Mouse (Mus musculus): Measurements from ENCODE around the gene Gm28048.
A peak's percentile ranks its signal among the peaks of the same experiment; 100 is the strongest.

Gm28048 gene

DNA sequence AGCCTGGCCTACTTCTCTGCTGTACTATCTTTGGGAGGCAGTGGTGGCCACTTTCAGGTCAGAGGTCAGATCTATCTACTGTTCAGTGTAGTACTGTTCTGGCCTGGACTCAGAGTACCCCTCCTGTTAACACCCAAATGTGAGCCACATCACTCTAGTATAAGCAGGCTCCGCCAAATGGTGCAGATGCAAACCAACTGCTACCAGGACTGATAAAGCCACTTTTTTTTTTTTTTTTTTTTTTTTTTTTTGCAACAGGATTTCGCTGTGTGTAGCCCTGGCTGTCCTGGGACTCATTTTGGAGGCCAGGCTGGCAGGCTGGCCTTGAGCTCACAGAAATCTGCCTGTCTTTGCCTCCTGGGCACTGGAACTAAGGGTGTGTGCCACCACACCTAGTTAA lies 42.9 kb downstream of the Gm28048 start:
- no peak for DNase-seq

DNA sequence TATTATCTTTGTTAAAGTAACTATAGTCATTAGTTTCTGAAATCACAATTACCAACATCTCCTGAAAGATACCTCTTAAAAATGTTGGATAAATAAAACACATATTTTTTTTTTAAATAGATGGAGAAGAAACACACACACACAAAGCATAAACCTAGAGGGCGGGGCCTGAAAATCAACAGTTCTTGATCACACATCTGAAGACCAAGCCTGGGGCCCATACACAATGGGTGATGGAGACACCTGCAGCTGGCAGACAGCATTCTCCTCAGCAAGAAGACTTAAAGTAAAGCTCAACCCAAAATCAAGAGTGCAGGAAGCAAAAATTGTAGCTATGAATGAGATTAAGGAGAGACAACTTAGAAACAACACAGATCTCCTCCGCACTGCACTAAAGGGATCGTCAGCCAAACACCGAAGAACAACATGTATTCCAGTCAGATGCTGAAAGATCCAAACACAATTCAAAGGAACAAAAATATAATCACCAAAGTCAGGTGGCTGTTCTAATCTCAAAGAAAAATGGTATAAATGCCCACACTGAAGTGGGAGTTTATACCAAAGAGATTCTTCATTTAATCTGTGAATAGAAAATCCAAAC lies 44.1 kb downstream of the Gm28048 start:
- no peak for DNase-seq

DNA sequence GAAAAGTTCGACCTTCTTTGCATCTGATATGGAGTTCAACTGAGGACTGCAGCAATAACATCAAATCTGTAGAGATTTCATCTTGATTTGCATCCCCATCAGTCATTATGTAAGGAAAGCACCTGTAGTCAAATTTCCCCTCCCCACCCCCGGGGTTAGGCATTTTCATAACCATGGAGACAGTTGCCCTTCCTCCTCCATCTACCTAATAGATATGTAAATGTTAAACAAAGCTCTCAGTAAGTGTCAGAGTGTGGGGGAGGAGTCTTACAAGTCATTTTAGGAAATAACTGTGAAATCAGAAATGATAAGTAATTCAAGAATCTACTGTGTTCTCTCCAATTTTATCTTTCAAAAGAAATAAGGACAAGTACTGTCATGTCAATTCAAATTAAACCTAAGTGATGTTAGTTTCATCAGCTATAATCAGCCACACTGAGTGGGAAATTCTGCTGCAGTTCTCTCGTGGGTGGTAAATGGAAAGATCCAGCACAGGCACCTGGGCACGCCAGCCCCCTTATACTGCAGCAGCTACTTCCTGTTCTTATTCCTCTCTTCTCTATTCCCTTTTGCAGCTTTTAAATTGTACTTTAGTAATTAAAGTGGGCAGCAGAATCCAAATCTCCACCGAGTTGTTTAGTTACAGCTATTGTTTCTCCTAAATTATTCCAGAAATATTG lies 45.3 kb downstream of the Gm28048 start:
- DNase-seq: peak; percentile 84 to 91

DNA sequence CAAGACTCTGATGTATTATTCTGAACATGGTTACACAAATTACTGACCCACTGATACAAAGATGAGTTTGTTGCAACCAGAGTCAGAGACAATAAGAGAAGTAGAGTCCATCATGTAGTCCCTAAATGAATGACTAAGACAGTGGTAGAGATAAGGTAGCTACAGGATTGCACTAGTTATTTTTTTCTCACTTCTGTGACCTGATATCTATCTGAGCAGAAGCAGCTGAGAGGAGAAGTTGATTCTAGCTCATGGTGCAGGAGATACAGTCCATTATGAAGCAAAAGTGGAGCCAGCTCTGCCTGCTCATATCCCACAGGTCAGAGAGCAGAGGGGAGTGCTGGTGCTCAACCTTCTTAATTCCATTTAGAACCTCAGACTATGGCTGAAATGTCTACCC lies 49.7 kb downstream of the Gm28048 start:
- DNase-seq: no peak

DNA sequence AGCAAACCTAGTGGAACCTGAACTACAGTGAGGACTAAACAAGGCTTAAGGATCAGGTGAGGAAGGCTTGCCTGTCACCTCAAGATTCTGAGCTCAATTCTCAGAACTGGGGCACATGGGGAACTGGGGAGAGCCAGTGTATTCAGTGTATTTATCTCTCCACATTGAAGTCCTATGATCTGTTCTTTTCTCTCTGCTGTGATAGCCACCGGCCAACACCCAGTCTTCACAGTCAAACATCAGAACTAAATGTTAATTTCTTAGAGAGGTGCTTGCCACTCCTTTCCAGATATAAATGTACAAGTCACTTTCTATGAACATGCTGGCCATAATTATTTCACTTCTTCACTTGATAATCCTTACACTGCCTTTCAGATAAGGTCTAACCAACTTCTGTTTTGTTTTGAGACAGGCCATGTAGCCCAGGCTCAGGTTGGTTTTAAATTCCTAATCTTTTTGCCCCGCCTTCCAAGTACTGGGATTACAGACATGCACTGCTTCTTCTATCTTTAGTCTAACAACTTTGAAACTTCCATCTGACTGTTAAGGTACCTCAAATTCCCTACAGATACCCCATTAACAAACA lies 50.5 kb downstream of the Gm28048 start:
- DNase-seq: no peak

DNA sequence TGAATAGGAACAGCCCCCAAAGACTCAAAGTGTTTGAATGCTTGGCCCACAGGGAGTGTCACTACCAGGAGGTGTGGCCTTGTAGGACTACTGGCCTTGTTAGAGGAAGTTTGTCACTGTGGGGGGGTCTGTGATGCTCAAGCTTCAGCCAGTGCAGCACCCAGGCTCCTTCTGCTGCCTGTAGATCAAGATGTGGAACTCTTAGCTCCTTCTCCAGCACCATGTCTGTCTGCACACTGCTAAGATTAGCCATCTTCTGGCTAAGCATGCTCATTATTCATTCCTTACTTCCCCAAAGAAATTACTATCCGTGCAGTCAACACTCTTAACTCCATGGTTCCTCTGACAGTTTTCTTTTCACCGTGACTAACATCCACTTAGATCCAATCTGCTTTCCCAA lies 51.8 kb downstream of the Gm28048 start:
- peak; percentile 19 to 35 for DNase-seq

DNA sequence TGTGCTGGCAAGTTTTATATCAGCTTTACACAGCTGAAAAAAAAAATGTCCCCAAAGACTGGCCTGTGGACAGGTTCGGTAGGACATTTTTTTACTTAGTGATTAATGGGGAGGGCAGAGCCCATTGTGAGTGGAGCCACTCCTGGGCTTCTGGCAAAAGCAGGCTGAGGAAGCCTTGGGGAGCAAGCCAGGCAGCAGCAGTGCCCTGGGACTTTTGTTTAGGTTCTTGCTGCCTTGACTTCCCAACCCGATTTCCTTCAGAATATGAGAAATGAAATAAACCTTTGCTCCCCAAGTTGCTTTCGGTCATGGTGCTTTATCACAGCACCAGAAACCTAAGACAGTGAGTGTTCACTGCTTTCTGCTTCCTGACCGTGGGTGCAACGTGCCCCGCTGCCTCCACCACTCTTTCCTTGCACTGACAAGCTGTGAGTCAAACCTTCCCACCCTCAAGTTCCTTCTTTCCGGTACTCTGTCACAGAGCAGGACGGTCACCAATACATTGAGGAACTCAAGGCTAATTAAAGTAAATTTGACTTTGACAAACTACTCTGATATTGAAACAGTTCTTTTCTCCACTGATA lies 53.2 kb downstream of the Gm28048 start:
- DNase-seq: peak; percentile 39 to 40

DNA sequence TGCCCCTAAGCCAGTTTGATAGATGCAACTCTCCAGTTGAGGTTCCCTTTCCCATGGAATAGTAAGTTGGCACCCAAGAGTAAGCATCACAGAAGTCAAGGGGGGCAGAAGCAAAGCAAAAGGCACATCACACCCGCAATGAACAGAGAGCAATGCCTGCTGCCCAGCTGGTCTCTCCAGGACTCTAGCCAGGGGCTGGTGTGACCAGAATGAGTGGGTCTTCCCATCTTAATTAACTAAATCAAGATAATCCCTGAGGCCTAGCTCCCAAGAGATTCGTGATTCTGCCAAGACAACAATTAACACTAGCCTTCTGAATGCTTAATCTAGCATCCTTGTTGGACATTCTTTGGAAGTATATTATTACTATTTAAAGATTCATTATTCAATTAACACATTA lies 58.3 kb downstream of the Gm28048 start:
- DNase-seq: no peak

DNA sequence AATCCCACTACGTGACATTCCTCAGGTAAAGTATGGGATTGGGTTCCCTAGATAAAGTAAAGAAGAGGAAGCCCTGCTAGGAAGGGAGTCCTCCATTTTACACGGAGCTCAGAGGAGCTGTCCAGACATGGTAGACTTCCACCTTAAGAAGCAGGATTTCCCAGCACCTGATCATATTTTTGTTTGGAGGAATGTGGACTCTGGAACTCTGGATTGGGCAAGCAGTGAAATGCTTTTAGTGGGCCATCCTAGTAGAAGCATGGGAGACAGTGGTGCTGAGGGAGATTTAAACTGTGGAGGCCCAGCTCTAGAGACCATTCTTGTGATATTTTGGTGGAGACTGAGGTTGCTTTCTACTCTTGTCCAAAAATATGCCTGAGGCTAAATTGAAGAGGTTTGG lies 59.3 kb downstream of the Gm28048 start:
- DNase-seq: no peak

DNA sequence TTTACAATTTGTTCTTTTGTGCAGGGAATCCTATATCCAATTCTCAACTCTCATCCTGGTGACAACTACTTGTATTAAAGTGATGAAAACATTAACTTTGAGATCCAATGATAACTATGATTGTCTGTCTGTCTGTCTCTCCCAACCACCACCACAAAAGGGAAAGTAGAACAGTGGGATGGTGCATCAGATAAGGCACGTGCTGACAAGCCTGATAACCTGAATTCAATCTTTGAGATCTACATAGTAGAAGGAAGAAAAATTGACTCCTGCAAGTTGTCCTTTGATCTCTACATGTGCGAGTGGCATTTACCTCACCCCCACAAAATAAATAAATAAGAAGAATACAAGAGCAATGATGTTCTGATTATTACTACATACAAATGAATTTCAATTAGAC lies 62.6 kb downstream of the Gm28048 start:
- no peak for DNase-seq

DNA sequence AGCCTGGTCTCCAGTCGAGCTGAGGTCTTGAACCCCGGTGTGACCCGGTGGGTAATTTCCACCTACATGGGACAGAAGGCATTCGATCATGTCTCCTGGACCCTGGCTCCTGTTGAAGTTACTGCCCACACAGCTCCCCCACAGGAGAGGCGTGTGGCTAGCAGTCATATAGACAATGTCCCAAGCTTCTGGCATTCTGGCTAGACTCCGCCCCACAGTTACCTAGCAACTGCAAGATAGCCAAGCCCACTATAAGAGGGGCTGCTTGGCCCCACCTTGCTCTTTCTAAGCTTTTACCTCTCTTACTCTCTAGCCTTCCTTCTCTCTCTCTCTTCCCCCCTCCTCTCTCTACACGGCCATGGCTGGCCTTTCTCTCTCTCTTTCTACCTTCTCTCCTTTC lies 64.1 kb downstream of the Gm28048 start:
- DNase-seq: no peak

DNA sequence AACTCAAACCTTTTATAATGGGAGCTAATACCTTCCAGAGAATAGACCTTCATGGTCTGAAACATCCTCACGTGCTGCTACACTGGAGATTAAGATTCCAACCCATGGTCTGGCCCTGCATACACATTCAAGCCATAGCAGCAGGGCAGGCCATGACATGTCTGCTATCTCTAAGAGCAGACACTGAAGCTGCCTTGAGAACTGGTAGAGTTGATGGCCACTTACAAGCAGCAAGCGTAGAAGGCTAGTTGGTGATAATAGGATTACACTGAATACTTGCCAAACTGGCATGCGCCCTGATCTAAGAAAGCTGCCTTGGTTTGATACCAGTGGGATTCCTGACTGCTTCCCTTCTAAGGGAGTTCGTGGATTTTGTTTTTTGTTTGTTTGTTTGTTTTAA lies 68.1 kb downstream of the Gm28048 start:
- DNase-seq: no peak

DNA sequence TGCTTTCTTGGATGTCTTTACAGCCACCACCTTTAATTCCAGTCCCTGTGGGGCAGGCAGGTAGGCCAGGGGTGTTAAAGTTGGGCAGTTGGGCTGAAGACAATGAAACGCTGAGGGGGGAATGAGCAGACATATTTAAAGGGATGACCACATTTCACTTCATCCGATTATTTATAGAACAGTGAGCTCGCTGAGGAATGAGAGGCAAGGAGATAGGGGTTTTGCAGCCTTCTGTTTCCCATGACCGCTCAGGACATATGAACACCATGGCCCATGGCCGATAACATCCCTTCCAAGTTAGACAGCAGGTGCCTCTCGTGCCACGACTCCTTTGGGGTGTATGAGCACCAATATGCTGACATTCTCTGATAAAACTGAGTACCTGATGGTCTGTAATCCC lies 70.1 kb downstream of the Gm28048 start:
- DNase-seq: no peak

DNA sequence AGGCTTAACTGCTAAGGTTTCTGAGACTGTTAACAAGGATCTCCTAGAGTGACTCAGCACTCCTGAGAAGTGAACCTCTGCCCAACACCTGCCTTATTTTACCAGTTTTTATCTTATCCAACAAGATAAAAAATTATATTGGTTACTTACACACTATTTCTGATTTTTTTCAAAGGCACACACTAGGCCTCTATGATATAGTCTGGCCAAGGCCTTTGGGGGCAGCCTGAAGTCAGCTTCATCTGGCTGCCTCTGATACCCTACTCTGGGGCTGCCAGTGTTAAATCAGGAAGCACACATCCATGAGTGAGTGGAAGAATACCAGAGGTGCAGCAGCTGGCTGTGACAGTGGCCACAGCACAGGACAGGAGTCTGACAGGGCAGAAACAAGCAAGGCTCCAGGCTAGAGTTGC lies 75.4 kb downstream of the Gm28048 start:
- DNase-seq: no peak

DNA sequence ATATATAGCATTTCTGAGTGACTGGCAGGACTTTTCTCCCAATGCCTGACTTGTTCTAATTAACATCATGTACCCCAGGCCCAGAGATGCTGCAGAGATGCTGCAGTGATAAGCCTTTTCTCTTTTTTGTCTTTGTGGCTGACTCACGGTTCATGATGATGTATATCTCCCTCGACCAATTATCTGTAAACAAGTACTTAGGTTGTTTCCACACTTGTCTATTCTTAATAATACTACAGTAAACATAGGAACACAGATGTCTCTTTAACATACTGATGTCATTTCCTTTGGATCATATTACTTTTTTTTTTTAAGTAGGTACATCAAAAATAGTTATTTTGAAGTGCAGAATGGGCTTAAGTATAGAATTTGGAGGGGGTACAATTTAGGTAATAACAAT lies 79.0 kb downstream of the Gm28048 start:
- no peak for DNase-seq

DNA sequence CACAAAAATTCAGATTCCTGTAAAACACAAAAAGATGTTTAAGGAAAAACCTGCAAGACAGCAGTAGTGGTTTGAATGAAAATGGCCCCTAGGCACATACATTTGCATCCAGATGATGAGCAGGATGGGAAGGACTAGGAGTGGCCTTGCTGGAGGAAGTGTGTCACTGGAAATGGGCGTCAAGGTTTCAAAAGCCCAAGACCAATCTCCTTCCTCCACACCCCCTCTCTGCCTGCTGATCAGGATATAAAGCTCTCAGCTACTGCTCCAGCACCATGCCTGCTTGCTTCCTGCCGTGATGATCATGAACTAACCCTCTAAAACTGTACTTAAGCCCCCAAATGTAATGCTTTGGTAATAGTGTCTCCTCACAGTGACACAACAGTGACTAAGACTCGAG lies 81.8 kb downstream of the Gm28048 start:
- DNase-seq: no peak

DNA sequence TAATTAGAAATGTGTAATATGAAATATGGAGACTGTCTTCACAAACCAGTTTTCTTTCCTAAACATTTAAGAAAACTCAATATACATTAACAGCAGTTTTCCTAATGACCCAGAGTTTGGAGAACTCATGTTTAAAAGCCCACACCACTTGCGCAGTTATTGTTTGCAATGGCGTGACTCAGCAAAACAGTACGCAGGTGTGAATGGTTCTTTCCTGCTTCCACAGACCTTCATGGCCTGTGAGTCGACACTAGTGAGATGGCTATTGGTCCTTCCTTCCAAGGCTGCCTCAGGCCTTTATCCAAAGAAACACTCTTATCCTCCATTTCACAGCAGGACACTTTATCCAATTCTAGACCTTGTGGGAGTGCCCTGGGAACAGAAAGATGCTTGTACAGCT lies 84.2 kb downstream of the Gm28048 start:
- no peak for DNase-seq

DNA sequence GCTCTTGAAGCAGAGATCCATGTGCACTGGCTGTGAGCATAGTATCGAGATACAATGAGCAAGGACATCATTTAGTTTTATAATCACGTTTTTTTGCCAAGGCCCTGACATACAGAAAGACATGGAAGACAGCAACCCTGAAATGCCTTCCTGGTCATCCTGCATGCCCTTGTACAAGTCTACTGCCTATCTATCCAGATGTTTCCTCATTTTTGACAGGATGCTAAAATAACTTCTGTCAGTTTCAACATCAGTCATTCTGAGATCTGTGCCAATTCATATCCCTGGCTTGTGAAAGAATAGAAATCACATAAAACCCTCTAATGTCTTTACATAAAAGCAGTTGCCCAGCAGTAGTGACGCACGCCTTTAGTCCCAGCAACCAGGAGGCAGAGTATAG lies 84.8 kb downstream of the Gm28048 start:
- DNase-seq: no peak

DNA sequence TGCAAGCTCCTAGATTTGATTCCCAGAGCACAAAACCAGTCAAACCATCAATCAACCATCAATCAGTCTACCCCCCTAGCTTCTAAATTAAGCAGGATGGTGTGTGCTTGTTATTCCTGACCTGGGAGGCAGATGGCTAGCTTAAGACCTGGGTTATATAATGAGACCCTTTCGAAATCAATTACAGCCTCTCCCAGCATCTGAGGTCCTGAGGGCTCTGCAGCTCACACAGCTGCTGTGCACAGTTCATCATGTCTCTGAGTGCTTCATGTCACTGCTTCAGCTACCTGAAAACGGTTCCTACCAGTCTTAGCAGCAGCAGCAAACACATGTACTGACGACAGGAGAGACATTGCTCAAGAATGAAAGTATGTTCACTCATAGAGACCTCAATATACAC lies 88.8 kb downstream of the Gm28048 start:
- peak in 1 of 2 experiments; percentile 2 for DNase-seq

DNA sequence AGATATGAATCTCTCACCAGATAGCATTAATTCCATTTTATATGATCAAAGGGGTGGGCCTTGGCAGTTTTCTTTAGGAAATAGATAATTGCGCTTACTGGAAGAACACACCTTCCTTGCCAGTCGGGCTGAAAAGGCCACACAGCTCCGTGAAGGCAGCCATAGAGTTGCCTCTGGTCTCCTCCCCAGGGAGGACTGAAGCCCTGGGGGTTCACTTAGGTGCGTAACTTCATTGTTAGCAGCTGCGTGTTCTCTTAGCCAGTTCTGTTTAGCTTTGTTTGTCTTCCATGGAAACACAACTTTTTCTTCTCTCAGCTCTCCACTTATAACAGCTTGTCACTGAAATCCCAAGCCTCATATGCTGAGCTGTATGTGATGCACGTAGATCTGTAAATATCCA lies 89.4 kb downstream of the Gm28048 start:
- peak; percentile 46 to 59 for DNase-seq

DNA sequence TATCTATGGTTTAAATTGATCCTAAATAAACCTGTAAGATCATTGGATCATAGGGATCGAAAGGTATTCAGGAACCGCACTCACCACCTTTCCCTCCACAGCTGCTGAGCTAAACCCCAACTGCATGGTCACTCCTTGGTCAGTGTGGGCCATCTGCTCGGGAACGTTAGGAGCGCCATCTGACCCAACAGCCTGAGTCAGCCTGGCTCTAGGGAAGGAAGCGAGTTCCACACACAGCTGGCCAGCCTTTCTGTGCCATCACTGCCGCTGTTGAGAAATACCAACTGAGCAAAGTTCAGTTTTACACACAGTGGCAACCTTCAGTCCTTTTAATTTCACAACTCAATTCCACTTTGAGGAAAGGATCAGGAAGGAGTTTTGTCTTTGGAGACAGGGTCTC lies 90.0 kb downstream of the Gm28048 start:
- no peak for DNase-seq

DNA sequence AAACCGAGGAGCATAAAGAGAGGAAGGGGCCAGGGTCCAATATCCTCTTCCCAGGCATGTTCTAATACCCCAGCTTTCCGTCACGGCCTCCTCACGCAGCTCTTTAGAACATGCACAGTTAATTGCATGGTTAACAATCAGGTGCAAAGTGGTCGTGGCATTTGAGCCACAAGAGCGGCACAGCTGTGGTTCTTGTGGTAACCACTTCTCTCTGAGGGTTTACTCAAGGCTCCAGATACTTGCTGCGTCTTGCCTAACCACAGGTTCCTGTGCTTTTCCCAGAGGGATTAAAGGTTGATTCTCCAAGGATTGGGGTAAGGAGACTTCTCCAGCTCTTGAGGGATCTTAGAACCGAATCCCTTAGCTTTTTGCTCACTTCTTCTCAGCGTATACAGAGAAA lies 90.6 kb downstream of the Gm28048 start:
- DNase-seq: peak in 1 of 2 experiments; percentile 17

DNA sequence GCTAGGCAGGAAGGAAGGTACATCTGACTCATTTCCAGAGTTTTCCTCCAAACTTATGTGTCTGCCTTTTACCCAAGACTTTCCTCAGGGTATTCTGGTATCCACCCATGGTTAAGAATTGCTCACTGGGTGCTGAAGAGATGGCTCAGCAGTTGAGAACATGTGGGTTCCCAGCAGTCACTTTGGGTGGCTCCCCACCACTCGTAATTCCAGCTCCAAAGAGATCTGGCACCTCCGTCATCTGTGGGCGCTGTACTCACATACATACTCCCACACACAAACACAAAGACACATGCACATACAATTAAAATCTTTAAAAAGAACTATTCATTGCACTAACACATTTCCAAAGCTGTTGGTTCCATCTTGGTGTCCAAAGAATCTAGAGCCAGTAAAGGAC lies 92.7 kb downstream of the Gm28048 start:
- DNase-seq: no peak

DNA sequence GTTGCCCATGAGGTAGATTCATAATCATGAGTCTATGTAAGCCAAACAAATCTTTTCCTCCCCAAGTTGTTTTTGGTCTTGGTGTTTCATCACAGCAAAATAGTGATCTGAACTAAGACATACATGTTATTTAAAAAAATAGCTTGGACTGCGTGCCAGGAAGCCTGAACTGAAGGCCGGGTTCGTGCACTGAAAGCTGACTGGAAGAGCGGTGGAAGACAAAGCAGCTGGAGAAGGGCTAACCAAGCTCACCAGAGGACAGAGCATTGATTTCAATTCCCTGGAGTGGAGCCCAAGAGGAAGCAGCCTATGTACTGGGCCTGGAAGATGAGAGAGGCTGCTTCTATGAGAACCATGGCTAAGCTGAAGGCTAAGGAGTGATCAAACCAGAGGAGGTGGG lies 94.9 kb downstream of the Gm28048 start:
- no peak for DNase-seq
